Mouse (Mus musculus) embryonic facial prominence, embryonic 11.5 days (tissue): ENCODE measurements around the gene Aatk. TPM values are rescaled to one million over a fixed set of nuclear protein-coding genes. Genes with fewer than 3 reads are reported as not detected.
A peak's percentile ranks its signal among the peaks of the same experiment; 100 is the strongest.

ENCODE experiments used
- ATAC-seq: fragments of 200-750 bp; cut with Nextera tagmentation; replicated peaks from 2 replicates; pipeline ENCODE4 v1.8.0; 2017; ENCODE audit warnings: low read depth; ENCODE audit not compliant: insufficient number of reproducible peaks, low FRiP score, low TSS enrichment
- DNase-seq: peaks from one replicate; pipeline ENCODE4 v3.0.0-alpha.2; 2015; ENCODE audit warnings: low spot score
- H3K27ac ChIP-seq: fragments of 300-500 bp; sonication (generic); replicated peaks from 2 replicates; pipeline ENCODE4 v1.5.1; 2014; ENCODE audit warnings: mild to moderate bottlenecking, low read depth, low read length, control low read depth
- H3K27me3 ChIP-seq: fragments of 300-500 bp; sonication (generic); 2 replicates; pipeline ENCODE4 v1.6.1; 2014; ENCODE audit warnings: mild to moderate bottlenecking, low read length, moderate library complexity, mixed read lengths; ENCODE audit not compliant: control insufficient read depth, insufficient read depth
- H3K36me3 ChIP-seq: fragments of 300-500 bp; sonication (generic); replicated peaks from 2 replicates; pipeline ENCODE4 v1.6.1; 2014; ENCODE audit warnings: low read depth, mild to moderate bottlenecking, low read length, moderate library complexity, mixed read lengths; ENCODE audit not compliant: control insufficient read depth, insufficient read depth
- H3K4me1 ChIP-seq: fragments of 300-500 bp; sonication (generic); 2 replicates; pipeline ENCODE4 v1.6.1; 2014; ENCODE audit warnings: low read length, mixed read lengths; ENCODE audit not compliant: control insufficient read depth, insufficient read depth
- H3K4me2 ChIP-seq: fragments of 300-500 bp; sonication (generic); 2 replicates; pipeline ENCODE4 v1.6.1; 2014; ENCODE audit warnings: low read depth, mild to moderate bottlenecking, control low read depth, low read length, moderate library complexity
- H3K4me3 ChIP-seq: fragments of 300-500 bp; sonication (generic); 2 replicates; pipeline ENCODE4 v1.5.1; 2014; ENCODE audit warnings: low read depth, low read length, control low read depth
- H3K9ac ChIP-seq: fragments of 300-500 bp; sonication (generic); replicated peaks from 2 replicates; pipeline ENCODE4 v1.6.1; 2014; ENCODE audit warnings: mild to moderate bottlenecking, control low read depth, low read length
- H3K9me3 ChIP-seq: fragments of 300-500 bp; sonication (generic); replicated peaks from 2 replicates; pipeline ENCODE4 v1.6.1; 2016; ENCODE audit warnings: mild to moderate bottlenecking, low read length, inconsistent platforms, mixed read lengths; ENCODE audit not compliant: control insufficient read depth
- WGBS: fragments of 180-500 bp; shearing (Covaris S2); extraction: QIAGEN DNeasy Blood & Tissue Kit; methylation state at CpG from one replicate; pipeline ENCODE4 v1.1.7; 2014; 5-methylcytosine and 5-hydroxymethylcytosine counted together
- polyA plus RNA-seq: library from polyadenylated mRNA; unstranded; fragments of >200 nt; fragmentation: Nextera tagmentation; extraction: Ambion mirVana; gene quantifications from 2 replicates; pipeline ENCODE4 v1.2.1, GENCODE M21; 2014

The Aatk gene
- polyA plus RNA-seq, 1 experiment from 2014 or later: 1.2 TPM

GRCm38 (mm10) chr11:120013174-120013711 lies 33.7 kb downstream of the Aatk start:
- ATAC-seq: peak; percentile 41
- Histone ChIP-seq H3K9me3 (no peaks in the 10 kb centered on the region), H3K4me1 (0 out of 2 replicates have a peak, but pooled peaks cover 2% of the 10 kb centered on the region), H3K4me3 (peak overlapping the region; percentile 25), H3K27me3 (peaks cover 5% of the 10 kb centered on the region; the same call in 1 of the 2 replicates), H3K4me2 (peak overlapping the region; percentile 65), H3K36me3 (no peaks in the 10 kb centered on the region), H3K9ac (peak overlapping the region; percentile 43; the same call in 1 of the 2 replicates), H3K27ac (no peak overlapping the region)
- WGBS: 17% methylated on average over 21 of the region's 21 CpGs
- DNase-seq: peak; percentile 92

GRCm38 (mm10) chr11:120012702-120013101 lies 34.3 kb downstream of the Aatk start:
- peaks cover 5% of the 10 kb centered on the region; the same call in 1 of the 2 replicates for H3K27me3 ChIP-seq
- H3K4me3 ChIP-seq: no peak overlapping the region
- H3K9ac ChIP-seq: no peak overlapping the region
- WGBS: 80% methylated on average over 13 of the region's 13 CpGs
- no peaks in the 10 kb centered on the region for H3K36me3 ChIP-seq
- no peak overlapping the region for H3K4me2 ChIP-seq
- 0 out of 2 replicates have a peak, but pooled peaks cover 2% of the 10 kb centered on the region for H3K4me1 ChIP-seq
- DNase-seq: no peak
- H3K9me3 ChIP-seq: no peaks in the 10 kb centered on the region
- H3K27ac ChIP-seq: no peak overlapping the region
- ATAC-seq: 0 out of 2 replicates have a peak, but pooled peaks have one; percentile 5

GRCm38 (mm10) chr11:120011761-120012560 lies 35.0 kb downstream of the Aatk start:
- Histone ChIP-seq H3K4me1 (0 out of 2 replicates have a peak, but pooled peaks cover 2% of the 10 kb centered on the region), H3K4me2 (peak overlapping the region; percentile 30; the same call in 1 of the 2 replicates), H3K27ac (no peak overlapping the region), H3K36me3 (no peaks in the 10 kb centered on the region), H3K4me3 (no peak overlapping the region), H3K27me3 (peaks cover 5% of the 10 kb centered on the region; the same call in 1 of the 2 replicates), H3K9ac (no peak overlapping the region), H3K9me3 (no peaks in the 10 kb centered on the region)
- ATAC-seq (peak; percentile 1; the same call in 1 of the 2 replicates), DNase-seq (no peak)
- 44% methylated on average over 43 of the region's 43 CpGs for WGBS

- no peak for ATAC-seq
- WGBS: 78% methylated on average over 11 of the region's 11 CpGs
- H3K27ac ChIP-seq: no peak overlapping the region
- DNase-seq: no peak
- no peak overlapping the region for H3K4me3 ChIP-seq
- 0 out of 2 replicates have a peak, but pooled peaks cover 2% of the 10 kb centered on the region for H3K4me1 ChIP-seq
- H3K36me3 ChIP-seq: no peaks in the 10 kb centered on the region
- no peaks in the 10 kb centered on the region for H3K9me3 ChIP-seq
- H3K4me2 ChIP-seq: no peak overlapping the region
- H3K27me3 ChIP-seq: peaks cover 5% of the 10 kb centered on the region; the same call in 1 of the 2 replicates
- H3K9ac ChIP-seq: no peak overlapping the region
These were observed 35.7 kb downstream of the Aatk start for GRCm38 (mm10) chr11:120011114-120011760.

GRCm38 (mm10) chr11:120009937-120010336 lies 37.0 kb downstream of the Aatk start:
- H3K4me3 ChIP-seq: no peak overlapping the region
- no peak overlapping the region for H3K4me2 ChIP-seq
- DNase-seq (no peak), ATAC-seq (no peak)
- H3K4me1 ChIP-seq: 0 out of 2 replicates have a peak, but pooled peaks cover 2% of the 10 kb centered on the region
- H3K27ac ChIP-seq: no peak overlapping the region
- H3K9ac ChIP-seq: no peak overlapping the region
- WGBS: 87% methylated on average over 20 of the region's 20 CpGs
- H3K9me3 ChIP-seq: no peaks in the 10 kb centered on the region
- no peaks in the 10 kb centered on the region for H3K36me3 ChIP-seq
- H3K27me3 ChIP-seq: peaks cover 5% of the 10 kb centered on the region; the same call in 1 of the 2 replicates

GRCm38 (mm10) chr11:120008956-120009355 lies 38.0 kb downstream of the Aatk start:
- DNase-seq: no peak

DNA sequence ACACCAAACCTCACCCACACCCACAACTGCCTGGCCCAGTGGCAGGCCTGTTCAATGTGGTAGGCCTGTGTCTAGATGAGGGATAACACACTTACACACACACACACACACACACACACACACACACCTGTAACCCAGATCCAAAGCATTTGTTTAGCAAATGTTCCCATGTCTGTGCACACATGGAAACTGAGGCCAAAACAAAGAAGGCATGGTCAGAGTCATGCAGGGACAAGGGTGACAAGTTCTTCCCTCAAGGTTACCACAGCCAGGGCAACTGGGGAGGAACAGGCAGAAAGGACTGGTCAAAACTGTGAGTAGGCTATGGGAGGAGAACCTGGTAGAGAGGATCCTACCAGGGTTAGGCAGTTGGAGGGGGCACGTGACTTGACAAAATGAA lies 38.5 kb downstream of the Aatk start:
- Histone ChIP-seq H3K9ac (no peak overlapping the region), H3K36me3 (no peaks in the 10 kb centered on the region), H3K27ac (no peak overlapping the region), H3K9me3 (no peaks in the 10 kb centered on the region), H3K4me2 (no peak overlapping the region), H3K27me3 (peaks cover 5% of the 10 kb centered on the region; the same call in 1 of the 2 replicates), H3K4me3 (no peak overlapping the region), H3K4me1 (0 out of 2 replicates have a peak, but pooled peaks cover 2% of the 10 kb centered on the region)
- WGBS: 100% methylated on average over 1 of the region's 1 CpGs
- DNase-seq (no peak), ATAC-seq (no peak)

More at GRCm38 (mm10) chr11:120008956-120009355, 38.0 kb downstream of the Aatk start:
- WGBS: 83% methylated on average over 8 of the region's 8 CpGs
- Histone ChIP-seq H3K9me3 (no peaks in the 10 kb centered on the region), H3K4me3 (no peak overlapping the region), H3K4me1 (0 out of 2 replicates have a peak, but pooled peaks cover 2% of the 10 kb centered on the region), H3K27me3 (peaks cover 5% of the 10 kb centered on the region; the same call in 1 of the 2 replicates), H3K4me2 (no peak overlapping the region), H3K27ac (no peak overlapping the region), H3K9ac (no peak overlapping the region), H3K36me3 (no peaks in the 10 kb centered on the region)
- ATAC-seq: no peak
